Mouse (Mus musculus) MEL (cell line): ENCODE measurements around the gene Ctns. TPM values are rescaled to one million over a fixed set of nuclear protein-coding genes. Genes with fewer than 3 reads are reported as not detected.

Source experiments
- DNase-seq: peaks from one replicate; pipeline ENCODE4 v3.0.0; 2011; ENCODE audit warnings: low read depth, low spot score
- H3K27ac ChIP-seq: 2 replicates; pipeline ENCODE4 v1.5.1; 2012; ENCODE audit warnings: low read depth, mild to moderate bottlenecking, control low read depth, low read length, moderate library complexity; ENCODE audit not compliant: control insufficient read depth
- H3K27me3 ChIP-seq, 2 experiments: fragments of 150-350 bp in 1 of 2; sonication (generic) in 1 of 2; 2 replicates each; pipeline ENCODE4 v1.6.1; 2012; ENCODE audit warnings: low read length in 2 of 2, mild to moderate bottlenecking in 2 of 2, improper control_type of control experiment in 1 of 2, moderate library complexity in 1 of 2; ENCODE audit not compliant: insufficient read depth in 2 of 2, control insufficient read depth in 1 of 2
- H3K36me3 ChIP-seq, 2 experiments: 2 replicates each; pipeline ENCODE4 v1.6.1; 2012 to 2014; ENCODE audit warnings: low read length in 2 of 2, improper control_type of control experiment in 1 of 2, inconsistent platforms in 1 of 2, mild to moderate bottlenecking in 1 of 2; ENCODE audit not compliant: insufficient read depth in 2 of 2, control insufficient read depth in 1 of 2
- H3K4me1 ChIP-seq, 2 experiments: fragments of 150-350 bp in 1 of 2; sonication (generic) in 1 of 2; 2 replicates each; pipeline ENCODE4 v1.6.1; 2012; ENCODE audit warnings: low read length in 2 of 2, improper control_type of control experiment in 1 of 2, mild to moderate bottlenecking in 1 of 2; ENCODE audit not compliant: insufficient read depth in 2 of 2, control insufficient read depth in 1 of 2
- H3K4me3 ChIP-seq, 2 experiments: fragments of 150-350 bp in 1 of 2; sonication (generic) in 1 of 2; 2 replicates each; pipeline ENCODE4 v1.5.1; 2012; ENCODE audit warnings: low read depth in 2 of 2, low read length in 2 of 2, mild to moderate bottlenecking in 2 of 2, moderate library complexity in 2 of 2, control low read depth in 1 of 2, improper control_type of control experiment in 1 of 2; ENCODE audit not compliant: control insufficient read depth in 1 of 2, insufficient read depth in 1 of 2
- H3K79me2 ChIP-seq: 2 replicates; pipeline ENCODE4 v1.6.1; 2012; ENCODE audit warnings: mild to moderate bottlenecking, low read length, moderate library complexity; ENCODE audit not compliant: control insufficient read depth, poor library complexity, insufficient read depth
- H3K9ac ChIP-seq: 2 replicates; pipeline ENCODE4 v1.6.1; 2012; ENCODE audit warnings: low read depth, mild to moderate bottlenecking, control low read depth, low read length, moderate library complexity; ENCODE audit not compliant: control insufficient read depth, poor library complexity, severe bottlenecking
- H3K9me3 ChIP-seq: fragments of 150-350 bp; sonication (generic); replicated peaks from 2 replicates; pipeline ENCODE4 v1.6.1; 2012; ENCODE audit warnings: mild to moderate bottlenecking, low read length, improper control_type of control experiment, moderate library complexity; ENCODE audit not compliant: insufficient read depth
- CHD2 ChIP-seq: IDR thresholded peaks from 2 replicates; pipeline ENCODE4 v1.6.1; 2011; ENCODE audit warnings: low read length, improper control_type of control experiment
- E2F4 ChIP-seq: IDR thresholded peaks from 2 replicates; pipeline ENCODE4 v1.6.1; 2011; ENCODE audit warnings: low read depth, low read length, improper control_type of control experiment, borderline replicate concordance
- ELF1 ChIP-seq: IDR thresholded peaks from 2 replicates; pipeline ENCODE4 v1.6.1; 2014; ENCODE audit warnings: low read depth, mild to moderate bottlenecking, inconsistent platforms, low read length, improper control_type of control experiment, moderate library complexity
- EP300 ChIP-seq, 2 experiments: IDR thresholded peaks; 2 replicates each; pipeline ENCODE4 v1.6.1; 2011; ENCODE audit warnings: improper control_type of control experiment in 2 of 2, low read length in 2 of 2, low read depth in 1 of 2, mild to moderate bottlenecking in 1 of 2
- ETS1 ChIP-seq: IDR thresholded peaks from 2 replicates; pipeline ENCODE4 v1.6.1; 2012; ENCODE audit warnings: low read depth, mild to moderate bottlenecking, inconsistent platforms, low read length, improper control_type of control experiment, moderate library complexity
- GABPA ChIP-seq: IDR thresholded peaks from 2 replicates; pipeline ENCODE4 v1.6.1; 2012; ENCODE audit warnings: low read depth, mild to moderate bottlenecking, inconsistent platforms, low read length, improper control_type of control experiment, moderate library complexity
- GATA1 ChIP-seq: IDR thresholded peaks from 2 replicates; pipeline ENCODE4 v1.6.1; 2011; ENCODE audit warnings: low read depth, low read length, improper control_type of control experiment
- HCFC1 ChIP-seq: IDR thresholded peaks from 2 replicates; pipeline ENCODE4 v1.6.1; 2012; ENCODE audit warnings: low read depth, mild to moderate bottlenecking, inconsistent platforms, low read length, improper control_type of control experiment, moderate library complexity
- MAFK ChIP-seq: IDR thresholded peaks from 2 replicates; pipeline ENCODE4 v1.6.1; 2011; ENCODE audit warnings: low read depth, mild to moderate bottlenecking, low read length, improper control_type of control experiment, borderline replicate concordance
- MAX ChIP-seq: IDR thresholded peaks from 2 replicates; pipeline ENCODE4 v1.6.1; 2011; ENCODE audit warnings: low read length, improper control_type of control experiment
- MEF2A ChIP-seq: IDR thresholded peaks from 2 replicates; pipeline ENCODE4 v1.6.1; 2014; ENCODE audit warnings: low read depth, mild to moderate bottlenecking, inconsistent platforms, low read length, improper control_type of control experiment; ENCODE audit not compliant: poor library complexity, insufficient replicate concordance, severe bottlenecking; ENCODE audit errors: extremely low read depth
- MXI1 ChIP-seq: IDR thresholded peaks from 2 replicates; pipeline ENCODE4 v1.6.1; 2011; ENCODE audit warnings: mild to moderate bottlenecking, low read depth, low read length, improper control_type of control experiment
- MYC ChIP-seq: IDR thresholded peaks from 2 replicates; pipeline ENCODE4 v1.6.1; 2011; ENCODE audit warnings: low read depth, mild to moderate bottlenecking, low read length, improper control_type of control experiment, moderate library complexity
- NRF1 ChIP-seq: IDR thresholded peaks from 2 replicates; pipeline ENCODE4 v1.6.1; 2014; ENCODE audit warnings: low read depth, mild to moderate bottlenecking, inconsistent platforms, low read length, improper control_type of control experiment, moderate library complexity; ENCODE audit not compliant: poor library complexity, insufficient read depth, severe bottlenecking
- POLR2A ChIP-seq, 2 experiments: IDR thresholded peaks; 2 replicates each; pipeline ENCODE4 v1.6.1; 2011 to 2012; ENCODE audit warnings: low read length in 2 of 2, mild to moderate bottlenecking in 2 of 2, control low read depth in 1 of 2, improper control_type of control experiment in 1 of 2, low read depth in 1 of 2, moderate library complexity in 1 of 2; ENCODE audit not compliant: control insufficient read depth in 1 of 2, insufficient read depth in 1 of 2, poor library complexity in 1 of 2
- RAD21 ChIP-seq: IDR thresholded peaks from 2 replicates; pipeline ENCODE4 v1.6.1; 2011; ENCODE audit warnings: mild to moderate bottlenecking, low read depth, low read length, improper control_type of control experiment
- SIN3A ChIP-seq: IDR thresholded peaks from 2 replicates; pipeline ENCODE4 v1.6.1; 2012; ENCODE audit warnings: low read length, improper control_type of control experiment, inconsistent platforms
- TCF12 ChIP-seq: IDR thresholded peaks from 2 replicates; pipeline ENCODE4 v1.6.1; 2014; ENCODE audit warnings: low read depth, mild to moderate bottlenecking, inconsistent platforms, low read length, improper control_type of control experiment, moderate library complexity
- UBTF ChIP-seq: IDR thresholded peaks from 2 replicates; pipeline ENCODE4 v1.6.1; 2012; ENCODE audit warnings: low read depth, mild to moderate bottlenecking, inconsistent platforms, low read length, improper control_type of control experiment, moderate library complexity, borderline replicate concordance; ENCODE audit not compliant: insufficient read depth
- USF1 ChIP-seq: IDR thresholded peaks from 2 replicates; pipeline ENCODE4 v1.6.1; 2014; ENCODE audit warnings: low read depth, mild to moderate bottlenecking, inconsistent platforms, low read length, improper control_type of control experiment, moderate library complexity
- USF2 ChIP-seq, 2 experiments: IDR thresholded peaks; 2 replicates each; pipeline ENCODE4 v1.6.1; 2011 to 2012; ENCODE audit warnings: improper control_type of control experiment in 2 of 2, low read length in 2 of 2, borderline replicate concordance in 1 of 2, inconsistent platforms in 1 of 2, low read depth in 1 of 2, mild to moderate bottlenecking in 1 of 2; ENCODE audit not compliant: insufficient read depth in 1 of 2
- ZC3H11A ChIP-seq: IDR thresholded peaks from 2 replicates; pipeline ENCODE4 v1.6.1; 2012; ENCODE audit warnings: low read depth, mild to moderate bottlenecking, inconsistent platforms, low read length, improper control_type of control experiment
- ZMIZ1 ChIP-seq: IDR thresholded peaks from 2 replicates; pipeline ENCODE4 v1.6.1; 2012; ENCODE audit warnings: low read depth, mild to moderate bottlenecking, inconsistent platforms, low read length, improper control_type of control experiment, moderate library complexity
- ZNF384 ChIP-seq: IDR thresholded peaks from 2 replicates; pipeline ENCODE4 v1.6.1; 2012; ENCODE audit warnings: low read depth, mild to moderate bottlenecking, inconsistent platforms, low read length, improper control_type of control experiment
- polyA plus RNA-seq, 2 experiments: library from polyadenylated mRNA; stranded (reverse) in 1 of 2; unstranded in 1 of 2; fragments of >175 nt in 1 of 2; fragments of >200 nt in 1 of 2; gene quantifications; 2 replicates each; pipeline versions ENCODE4 v1.2.1 to v1.2.4; 2012; ENCODE audit warnings: low replicate concordance in 2 of 2, low read depth in 1 of 2; ENCODE audit not compliant: insufficient read length in 2 of 2, insufficient read depth in 1 of 2, missing spikeins in 1 of 2
- total RNA-seq: library from RNA; depleted of rRNA; stranded (reverse); fragments of 300-350 nt; gene quantifications from 2 replicates; pipeline ENCODE4 v1.2.3, GENCODE M21; 2012

Ctns gene
- total and polyA plus RNA-seq, 3 experiments = 5.4 to 9.4 TPM; not detected in 1

DNA sequence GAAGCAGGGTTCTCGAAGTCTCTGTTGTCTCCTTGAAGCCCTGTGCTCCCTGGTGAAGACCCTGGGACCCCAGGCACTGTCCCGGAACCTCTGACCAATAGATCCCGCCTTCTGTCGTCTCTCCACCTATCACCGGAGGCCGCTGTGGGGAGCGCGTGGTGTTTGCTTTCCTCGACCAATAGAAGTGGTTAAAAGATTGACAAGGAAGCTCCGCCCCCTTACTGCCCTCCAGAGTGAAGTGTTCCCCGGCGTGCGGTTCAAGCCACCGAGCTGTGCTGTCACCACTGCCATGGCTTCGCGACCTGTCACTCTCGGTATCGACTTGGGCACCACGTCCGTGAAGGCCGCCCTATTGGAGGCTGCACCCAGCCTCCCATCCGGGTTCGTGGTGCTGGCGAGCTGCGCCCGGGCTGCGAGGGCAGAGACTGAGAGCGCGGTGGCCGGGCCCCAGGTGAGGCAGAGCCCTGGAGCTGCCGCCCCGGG, 429 bp upstream of the Ctns start, which contains the start of gene Shpk:
Shpk (plus strand) TSS at position 231 of the 483 bp plus-strand sequence.
- Histone ChIP-seq H3K9me3 (no peaks in the 10 kb centered on the region), H3K4me3 (peak within 1 kb of the TSS; percentile 66 to 86), H3K27ac (peak within 1 kb of the TSS; percentile 8; the same call in 1 of the 2 replicates), H3K9ac (peak within 1 kb of the TSS; percentile 68), H3K36me3 (peaks cover 0 to 3% of the 10 kb centered on the region in 2 experiments; a peak in 1 of 4 replicates), H3K27me3 (no peaks in the 10 kb centered on the region), H3K79me2 (no peaks in the 10 kb centered on the region; the same call in 1 of the 2 replicates), H3K4me1 (0 out of 4 replicates have a peak, but pooled peaks cover 0 to 2% of the 10 kb centered on the region in 2 experiments)
- TF ChIP-seq MAX (peak; percentile 28; the same call in 1 of the 2 replicates), ELF1 (0 out of 2 replicates have a peak, but pooled peaks have one; percentile 26), HCFC1 (peak; percentile 29), TCF12 (0 out of 2 replicates have a peak, but pooled peaks have one; percentile 21), USF2 (IDR thresholded peaks at IDR 0.05; ENCODE audit: borderline replicate concordance in 1 of 2, insufficient read depth in 1 of 2, low read depth in 1 of 2, low read length in 2 of 2) (no peak), E2F4 (no peak), MXI1 (peak; percentile 89), POLR2A (IDR thresholded peaks at IDR 0.05; ENCODE audit: control insufficient read depth in 1 of 2, insufficient read depth in 1 of 2, low read depth in 1 of 2, low read length in 2 of 2, poor library complexity in 1 of 2) (peak; percentile 46 to 74; a peak in 3 of 4 replicates), GATA1 (no peak), RAD21 (no peak), MYC (0 out of 2 replicates have a peak, but pooled peaks have one; percentile 20), SIN3A (peak; percentile 20; the same call in 1 of the 2 replicates), ZMIZ1 (peak; percentile 63), NRF1 (0 out of 2 replicates have a peak, but pooled peaks have one; percentile 14), USF1 (no peak), EP300 (IDR thresholded peaks at IDR 0.05; ENCODE audit: low read depth in 1 of 2, low read length in 2 of 2) (no peak)
- DNase-seq = peak; percentile 99

DNA sequence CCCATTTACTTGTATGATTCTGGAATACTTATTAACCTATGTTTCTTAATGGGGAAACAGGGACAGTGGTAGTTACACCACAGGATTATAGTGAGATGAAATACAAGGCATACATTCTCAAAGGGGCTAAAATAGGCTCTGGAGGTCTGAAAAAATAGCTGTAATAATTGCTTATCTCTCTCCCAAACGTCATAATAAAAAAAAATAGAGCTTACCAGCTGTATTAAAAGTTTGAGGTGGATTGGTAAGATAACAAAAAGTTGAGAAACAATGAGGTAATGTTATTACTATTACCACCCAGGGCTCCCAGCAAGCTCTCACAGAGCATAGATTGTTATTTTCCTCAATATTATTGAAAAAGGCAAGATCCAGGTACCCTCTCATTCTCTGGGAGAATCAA, 652 bp downstream of the Ctns start:
- Histone ChIP-seq H3K9ac (peak overlapping the region; percentile 63), H3K36me3 (peaks cover 0 to 3% of the 10 kb centered on the region in 2 experiments; a peak in 1 of 4 replicates), H3K27ac (no peak overlapping the region), H3K79me2 (no peaks in the 10 kb centered on the region; the same call in 1 of the 2 replicates), H3K4me3 (peak overlapping the region; percentile 66 to 86), H3K9me3 (no peaks in the 10 kb centered on the region), H3K4me1 (0 out of 4 replicates have a peak, but pooled peaks cover 0 to 2% of the 10 kb centered on the region in 2 experiments), H3K27me3 (no peaks in the 10 kb centered on the region)
- no peak for DNase-seq
- no peak for TF ChIP-seq MEF2A
- TF ChIP-seq UBTF = no peak
- no peak for TF ChIP-seq ZMIZ1
- no peak for TF ChIP-seq E2F4
- no peak for TF ChIP-seq GABPA
- TF ChIP-seq CHD2 = no peak
- TF ChIP-seq MAFK = no peak
- TF ChIP-seq MAX = no peak
- no peak for TF ChIP-seq POLR2A (IDR thresholded peaks at IDR 0.05; ENCODE audit: control insufficient read depth in 1 of 2, insufficient read depth in 1 of 2, low read depth in 1 of 2, low read length in 2 of 2, poor library complexity in 1 of 2)
- peak; percentile 92 for TF ChIP-seq ETS1
- no peak for TF ChIP-seq ZC3H11A
- TF ChIP-seq ZNF384 = 0 out of 2 replicates have a peak, but pooled peaks have one; percentile 46
- peak; percentile 47; the same call in 1 of the 2 replicates for TF ChIP-seq GATA1
